Mouse (Mus musculus) kidney, adult 2 months (tissue): ENCODE measurements around the gene Cd28.

Experiments used
- CTCF ChIP-seq: fragments of 200-500 bp; conservative IDR thresholded peaks from 2 replicates; pipeline ENCODE4 v1.5.1; 2011; ENCODE audit warnings: low read depth, mild to moderate bottlenecking, control low read depth, low read length, moderate library complexity, mixed read lengths; ENCODE audit not compliant: insufficient read depth, insufficient read length
- POLR2A ChIP-seq: fragments of 200-500 bp; IDR thresholded peaks from one replicate; pipeline ENCODE4 v1.6.1; 2011; ENCODE audit warnings: low read depth, low read length, control low read depth

DNA sequence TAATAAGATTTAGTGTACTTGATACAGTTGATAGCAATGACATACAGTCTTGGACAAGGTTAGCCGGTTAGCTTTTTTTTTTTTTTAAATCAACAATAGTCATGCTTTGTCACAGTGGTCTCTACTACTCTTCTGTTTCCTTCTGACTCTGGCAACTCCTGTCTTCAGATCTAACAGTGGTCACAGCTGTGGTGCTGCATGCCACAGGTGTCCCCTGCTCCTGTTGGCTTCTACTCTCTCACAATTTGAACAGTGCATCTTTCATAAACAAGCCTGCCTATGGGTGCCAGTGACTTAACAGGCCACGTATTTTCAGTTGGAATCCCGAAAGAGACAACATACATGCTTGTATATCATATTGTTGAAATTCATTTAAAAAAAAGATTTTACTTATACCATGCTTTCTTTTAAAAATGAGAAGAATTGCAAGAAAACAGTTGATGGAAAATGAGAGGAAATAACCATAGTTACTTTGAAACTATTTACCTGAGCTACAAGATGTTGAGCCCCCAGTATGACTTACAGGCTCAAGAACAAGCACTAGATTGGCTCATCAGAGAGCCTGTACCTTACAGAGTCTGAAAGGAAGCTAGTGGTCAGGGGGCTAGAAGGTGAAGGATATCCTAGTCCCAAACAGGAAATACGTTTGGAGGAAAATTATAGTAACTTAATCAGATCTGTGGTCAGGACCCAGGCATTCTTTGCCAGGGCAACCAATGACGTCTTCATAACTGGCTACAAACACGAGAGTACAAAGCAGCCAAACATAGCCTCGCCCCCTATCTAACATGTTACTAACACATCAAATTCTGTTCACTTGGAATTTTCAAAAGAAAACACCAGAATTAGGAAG lies 39.0 kb downstream of the Cd28 start:
- TF ChIP-seq POLR2A, result no peak
- TF ChIP-seq CTCF, result no peak
